Mouse (Mus musculus) lung, postnatal 0 days (tissue): Measurements from ENCODE around the gene Polr1b.

Experiments
- CTCF ChIP-seq: IDR thresholded peaks from 2 replicates; pipeline ENCODE4 v1.5.1; 2016; ENCODE audit warnings: antibody characterized with exemption, mild to moderate bottlenecking
- EP300 ChIP-seq: IDR thresholded peaks from 2 replicates; pipeline ENCODE4 v1.6.1; 2016; ENCODE audit warnings: antibody characterized with exemption, mild to moderate bottlenecking, control low read depth

DNA sequence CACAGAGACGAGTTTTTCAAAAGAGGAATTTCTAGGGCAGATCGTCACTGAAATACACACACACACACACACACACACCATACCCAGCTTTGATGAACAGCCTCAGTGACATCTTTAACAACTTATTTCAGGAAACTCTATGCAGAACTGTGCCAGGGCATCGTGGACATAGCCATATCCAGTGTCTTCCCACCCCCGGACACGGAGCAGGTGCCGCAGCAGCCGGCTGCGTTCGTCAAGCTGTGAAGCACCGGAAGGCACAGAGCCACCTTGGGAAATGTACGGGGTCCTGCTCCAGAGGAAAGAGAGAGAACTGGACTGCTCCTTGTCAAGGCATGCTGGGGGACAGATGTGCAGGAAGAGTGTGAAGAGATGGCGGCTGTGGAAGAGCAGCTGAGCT, 8.0 kb upstream of the Polr1b start:
- no peak for TF ChIP-seq CTCF
- no peak for TF ChIP-seq EP300
